Mouse (Mus musculus) intestine, embryonic 14.5 days (tissue): ENCODE results near the gene Krt84. TPM values are rescaled to one million over a fixed set of nuclear protein-coding genes. Genes with fewer than 3 reads are reported as not detected.
"Not testable (repeated sequence)": the region's sequence is repeated elsewhere in the genome, so short reads cannot be mapped to it uniquely, and the experiment has no call there.

Experiments used
- ATAC-seq: fragments of 200-750 bp; cut with Nextera tagmentation; replicated peaks from 2 replicates; pipeline ENCODE4 v1.8.0; 2017; ENCODE audit warnings: low read depth, moderate number of reproducible peaks, moderate TSS enrichment, moderate library complexity; ENCODE audit not compliant: low FRiP score, low TSS enrichment
- DNase-seq: peaks from one replicate; pipeline ENCODE4 v3.0.0-alpha.2; 2018; ENCODE audit warnings: low spot score
- H3K27ac ChIP-seq: fragments of 300-500 bp; sonication (generic); 2 replicates; pipeline ENCODE4 v1.5.1; 2014; ENCODE audit warnings: low read depth, mild to moderate bottlenecking, control low read depth
- H3K27me3 ChIP-seq: fragments of 300-500 bp; sonication (generic); replicated peaks from 2 replicates; pipeline ENCODE4 v1.6.1; 2014; ENCODE audit warnings: low read length, control low read depth; ENCODE audit not compliant: control insufficient read depth, insufficient read depth
- H3K36me3 ChIP-seq: fragments of 300-500 bp; sonication (generic); 2 replicates; pipeline ENCODE4 v1.6.1; 2014; ENCODE audit warnings: low read length, control low read depth; ENCODE audit not compliant: control insufficient read depth, insufficient read depth
- H3K4me1 ChIP-seq: fragments of 300-500 bp; sonication (generic); replicated peaks from 2 replicates; pipeline ENCODE4 v1.6.1; 2014; ENCODE audit warnings: low read length, control low read depth, mixed read lengths; ENCODE audit not compliant: control insufficient read depth, insufficient read depth
- H3K4me2 ChIP-seq: fragments of 300-500 bp; sonication (generic); 2 replicates; pipeline ENCODE4 v1.6.1; 2014; ENCODE audit warnings: low read length
- H3K4me3 ChIP-seq: fragments of 300-500 bp; sonication (generic); 2 replicates; pipeline ENCODE4 v1.5.1; 2014; ENCODE audit warnings: low read depth, low read length, control low read depth, mixed read lengths
- H3K9ac ChIP-seq: fragments of 300-500 bp; sonication (generic); 2 replicates; pipeline ENCODE4 v1.6.1; 2014; ENCODE audit warnings: mild to moderate bottlenecking, low read length
- H3K9me3 ChIP-seq: fragments of 300-500 bp; sonication (generic); 2 replicates; pipeline ENCODE4 v1.6.1; 2016; ENCODE audit warnings: low read length, control low read depth; ENCODE audit not compliant: control insufficient read depth
- WGBS: fragments of 180-500 bp; shearing (Covaris S2); extraction: QIAGEN DNeasy Blood & Tissue Kit; methylation state at CpG from one replicate; pipeline ENCODE4 v1.1.7; 2014; 5-methylcytosine and 5-hydroxymethylcytosine counted together
- polyA plus RNA-seq: library from polyadenylated mRNA; unstranded; fragments of >200 nt; fragmentation: Nextera tagmentation; extraction: Ambion mirVana; gene quantifications from 2 replicates; pipeline ENCODE4 v1.2.1, GENCODE M21; 2014

Gene Krt84
- polyA plus RNA-seq, 1 experiment from 2014 or later, result not detected

DNA sequence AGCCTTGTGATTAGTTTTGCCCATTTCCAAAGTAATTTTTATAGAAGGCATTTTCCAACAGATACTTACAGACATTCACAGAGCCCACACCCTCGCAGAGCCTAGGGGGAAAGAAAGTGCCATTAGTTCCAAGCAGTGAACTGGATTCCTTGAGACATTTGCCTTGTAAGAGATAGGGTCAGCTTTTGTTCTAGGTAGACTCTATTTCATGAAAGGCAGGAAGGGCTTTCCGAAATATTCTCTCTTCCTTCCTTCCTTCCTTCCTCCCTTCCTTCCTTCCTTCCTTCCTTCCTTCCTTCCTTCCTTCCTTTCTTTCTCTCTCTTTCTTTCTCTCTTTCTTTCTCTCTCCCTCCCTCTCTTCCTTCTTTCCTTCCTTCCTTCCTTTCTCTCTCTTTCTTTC is 15.5 kb downstream of the Krt84 start, which contains the start of gene Gm49425:
TSS of gene Gm49425 (minus strand) at position 101 of the 400 bp plus-strand sequence.
- not testable (repeated sequence) for DNase-seq, H3K4me2 ChIP-seq, H3K9me3 ChIP-seq, H3K9ac ChIP-seq, H3K4me1 ChIP-seq, H3K27me3 ChIP-seq, ATAC-seq, H3K36me3 ChIP-seq, H3K27ac ChIP-seq, H3K4me3 ChIP-seq
- WGBS, result 71% methylated on average over 2 of the region's 2 CpGs

- Histone ChIP-seq H3K4me2 (no peak overlapping the region), H3K27me3 (no peaks in the 10 kb centered on the region), H3K4me1 (no peaks in the 10 kb centered on the region; the same call in 1 of the 2 replicates), H3K9me3 (no peaks in the 10 kb centered on the region), H3K4me3 (no peak overlapping the region), H3K27ac (no peak overlapping the region), H3K9ac (no peak overlapping the region), H3K36me3 (no peaks in the 10 kb centered on the region)
- 45% methylated on average over 9 of the region's 9 CpGs for WGBS
- no peak for ATAC-seq
- no peak for DNase-seq
Measured at GRCm38 (mm10) chr15:101508247-101508646, 24.4 kb downstream of the Krt84 start.

GRCm38 (mm10) chr15:101506896-101507758 is 25.5 kb downstream of the Krt84 start:
- DNase-seq (no peak), ATAC-seq (no peak)
- Histone ChIP-seq H3K9ac (no peak overlapping the region), H3K4me3 (no peak overlapping the region), H3K27ac (no peak overlapping the region), H3K36me3 (no peaks in the 10 kb centered on the region), H3K27me3 (no peaks in the 10 kb centered on the region), H3K9me3 (no peaks in the 10 kb centered on the region), H3K4me1 (no peaks in the 10 kb centered on the region; the same call in 1 of the 2 replicates), H3K4me2 (no peak overlapping the region)
- WGBS, result 49% methylated on average over 14 of the region's 14 CpGs

GRCm38 (mm10) chr15:101497181-101497580 is 35.4 kb downstream of the Krt84 start:
- Histone ChIP-seq H3K4me3 (no peak overlapping the region), H3K9me3 (no peaks in the 10 kb centered on the region), H3K9ac (no peak overlapping the region), H3K4me1 (peaks cover 13% of the 10 kb centered on the region; the same call in 1 of the 2 replicates), H3K27ac (no peak overlapping the region), H3K27me3 (no peaks in the 10 kb centered on the region), H3K36me3 (no peaks in the 10 kb centered on the region), H3K4me2 (no peak overlapping the region)
- DNase-seq (no peak), ATAC-seq (0 out of 2 replicates have a peak, but pooled peaks have one; percentile 19)
- WGBS, result 83% methylated on average over 2 of the region's 2 CpGs

DNA sequence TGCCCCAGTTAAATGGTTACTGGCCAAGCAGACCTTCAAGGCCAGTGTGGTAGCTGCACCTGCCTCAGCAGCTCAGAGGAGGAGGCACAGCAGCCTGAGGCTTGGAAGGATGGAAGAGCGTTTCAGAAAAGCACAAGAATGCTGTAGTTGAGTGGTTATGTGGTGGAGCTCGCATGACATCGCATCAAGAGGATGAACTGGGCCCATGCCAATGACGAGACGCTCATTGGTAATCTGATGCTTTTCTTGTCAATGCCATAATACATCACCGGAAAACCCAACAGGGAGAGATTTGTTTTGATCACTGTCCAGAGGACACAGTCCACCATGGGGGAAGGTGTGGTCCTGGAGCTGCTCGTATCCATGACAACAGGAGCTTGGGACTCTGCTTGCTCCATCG is 37.4 kb downstream of the Krt84 start:
- Histone ChIP-seq H3K27ac (no peak overlapping the region), H3K9ac (no peak overlapping the region), H3K9me3 (no peaks in the 10 kb centered on the region), H3K4me1 (peaks cover 14% of the 10 kb centered on the region; the same call in 1 of the 2 replicates), H3K27me3 (no peaks in the 10 kb centered on the region), H3K36me3 (no peaks in the 10 kb centered on the region), H3K4me2 (no peak overlapping the region), H3K4me3 (no peak overlapping the region)
- WGBS, result 81% methylated on average over 8 of the region's 8 CpGs
- ATAC-seq (no peak), DNase-seq (no peak)

DNA sequence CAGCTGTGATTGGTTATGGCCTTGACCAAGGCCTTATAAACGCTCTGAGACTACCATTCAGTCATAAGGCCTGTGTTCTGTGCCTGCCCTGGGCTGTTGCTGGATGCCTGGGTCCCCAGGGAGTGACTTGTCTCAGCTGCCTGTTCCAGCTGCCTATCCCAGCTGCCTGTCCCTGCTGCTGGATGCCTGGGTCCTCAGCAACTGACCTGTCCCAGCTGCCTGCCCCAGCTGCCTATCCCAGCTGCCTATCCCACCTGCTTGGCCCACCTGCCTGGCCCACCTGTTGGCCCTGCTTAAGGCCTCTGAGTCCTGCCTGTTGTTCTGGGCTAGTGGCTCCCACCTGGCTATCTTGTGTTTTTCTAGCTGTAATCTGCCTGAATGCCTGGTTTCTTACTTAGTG is 38.4 kb downstream of the Krt84 start:
- WGBS, result 38% methylated on average over 1 of the region's 1 CpGs

GRCm38 (mm10) chr15:101493713-101494112 is 38.9 kb downstream of the Krt84 start:
- Histone ChIP-seq H3K27ac (no peak overlapping the region), H3K27me3 (no peaks in the 10 kb centered on the region), H3K9me3 (no peaks in the 10 kb centered on the region), H3K4me2 (no peak overlapping the region), H3K9ac (no peak overlapping the region), H3K36me3 (no peaks in the 10 kb centered on the region), H3K4me3 (no peak overlapping the region), H3K4me1 (peaks cover 14% of the 10 kb centered on the region; the same call in 1 of the 2 replicates)
- ATAC-seq (no peak), DNase-seq (no peak)
- 90% methylated on average over 6 of the region's 6 CpGs for WGBS

More for the DNA sequence above, 38.4 kb downstream of the Krt84 start:
- H3K9me3 ChIP-seq, result no peaks in the 10 kb centered on the region
- no peaks in the 10 kb centered on the region for H3K36me3 ChIP-seq
- H3K27ac ChIP-seq, result no peak overlapping the region
- H3K4me2 ChIP-seq, result no peak overlapping the region
- H3K4me1 ChIP-seq, result peaks cover 14% of the 10 kb centered on the region; the same call in 1 of the 2 replicates
- DNase-seq (no peak), ATAC-seq (no peak)
- H3K4me3 ChIP-seq, result no peak overlapping the region
- no peak overlapping the region for H3K9ac ChIP-seq
- no peaks in the 10 kb centered on the region for H3K27me3 ChIP-seq

GRCm38 (mm10) chr15:101492718-101493117 is 39.9 kb downstream of the Krt84 start:
- 27% methylated on average over 8 of the region's 8 CpGs for WGBS
- no peak overlapping the region for H3K9ac ChIP-seq
- no peak overlapping the region for H3K4me2 ChIP-seq
- H3K4me1 ChIP-seq, result peaks cover 14% of the 10 kb centered on the region; the same call in 1 of the 2 replicates
- H3K27ac ChIP-seq, result no peak overlapping the region
- no peak overlapping the region for H3K4me3 ChIP-seq
- H3K27me3 ChIP-seq, result no peaks in the 10 kb centered on the region
- no peaks in the 10 kb centered on the region for H3K36me3 ChIP-seq
- DNase-seq (no peak), ATAC-seq (no peak)
- no peaks in the 10 kb centered on the region for H3K9me3 ChIP-seq
